Mouse (Mus musculus) kidney, postnatal 0 days (tissue): ENCODE measurements around the gene Ptprn2. TPM values are rescaled to one million over a fixed set of nuclear protein-coding genes. Genes with fewer than 3 reads are reported as not detected.

Source experiments
- ATAC-seq: fragments of 200-750 bp; cut with Nextera tagmentation; replicated peaks from 2 replicates; pipeline ENCODE4 v1.8.0; 2017; ENCODE audit warnings: low read depth, moderate number of reproducible peaks, moderate TSS enrichment, moderate library complexity; ENCODE audit not compliant: low FRiP score
- DNase-seq: peaks from one replicate; pipeline ENCODE4 v3.0.0-alpha.2; 2016; ENCODE audit warnings: low spot score
- H3K27ac ChIP-seq: fragments of 300-500 bp; sonication (generic); 2 replicates; pipeline ENCODE4 v1.5.1; 2014; ENCODE audit warnings: mild to moderate bottlenecking
- H3K27me3 ChIP-seq: fragments of 300-500 bp; sonication (generic); 2 replicates; pipeline ENCODE4 v1.6.1; 2014; ENCODE audit warnings: low read length, mixed read lengths; ENCODE audit not compliant: insufficient read depth
- H3K36me3 ChIP-seq: fragments of 300-500 bp; sonication (generic); 2 replicates; pipeline ENCODE4 v1.6.1; 2014; ENCODE audit warnings: low read length, mixed read lengths; ENCODE audit not compliant: insufficient read depth
- H3K4me1 ChIP-seq: fragments of 300-500 bp; sonication (generic); replicated peaks from 2 replicates; pipeline ENCODE4 v1.6.1; 2014; ENCODE audit warnings: antibody characterized with exemption, low read length, mixed read lengths; ENCODE audit not compliant: insufficient read depth
- H3K4me2 ChIP-seq: fragments of 300-500 bp; sonication (generic); 2 replicates; pipeline ENCODE4 v1.6.1; 2014; ENCODE audit warnings: mild to moderate bottlenecking, low read length, moderate library complexity, mixed read lengths
- H3K4me3 ChIP-seq: fragments of 300-500 bp; sonication (generic); replicated peaks from 2 replicates; pipeline ENCODE4 v1.5.1; 2014; ENCODE audit warnings: low read depth, low read length
- H3K9ac ChIP-seq: fragments of 300-500 bp; sonication (generic); 2 replicates; pipeline ENCODE4 v1.6.1; 2014; ENCODE audit warnings: low read depth, low read length
- H3K9me3 ChIP-seq: fragments of 300-500 bp; sonication (generic); replicated peaks from 2 replicates; pipeline ENCODE4 v1.6.1; 2016; ENCODE audit warnings: low read length, inconsistent platforms, mixed read lengths
- CTCF ChIP-seq: IDR thresholded peaks from 2 replicates; pipeline ENCODE4 v1.5.1; 2016; ENCODE audit warnings: antibody characterized with exemption, low read depth, mild to moderate bottlenecking, moderate library complexity
- WGBS: fragments of 180-500 bp; shearing (Covaris S2); extraction: QIAGEN DNeasy Blood & Tissue Kit; methylation state at CpG from one replicate; pipeline ENCODE4 v1.1.7; 2014; 5-methylcytosine and 5-hydroxymethylcytosine counted together
- polyA plus RNA-seq: library from polyadenylated mRNA; unstranded; fragments of >200 nt; fragmentation: Nextera tagmentation; extraction: Ambion mirVana; gene quantifications from 2 replicates; pipeline ENCODE4 v1.2.1, GENCODE M21; 2015

Ptprn2 gene
- polyA plus RNA-seq, 1 experiment from 2014 or later = 0.03 TPM

DNA sequence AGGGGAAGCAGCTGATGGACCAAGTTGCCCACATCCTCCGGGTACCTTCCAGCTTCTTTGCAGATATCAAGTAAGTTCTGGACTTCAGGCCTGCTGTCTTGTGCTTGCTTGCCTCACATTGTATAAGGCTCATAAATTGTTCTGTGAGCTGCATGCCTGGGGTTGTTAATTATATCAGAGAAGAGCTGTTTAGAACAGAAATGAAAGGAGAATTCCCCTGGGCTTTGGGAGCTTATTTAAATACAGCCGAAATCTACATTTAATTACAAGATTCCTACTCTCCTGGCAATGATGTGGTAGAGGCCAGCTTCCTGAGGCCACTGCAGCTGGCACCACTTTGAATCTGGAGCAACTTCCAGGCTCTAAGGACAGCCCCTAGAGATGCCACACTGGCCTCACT, 403.3 kb downstream of the Ptprn2 start:
- WGBS = 79% methylated on average over 2 of the region's 2 CpGs
- no peaks in the 10 kb centered on the region for H3K27me3 ChIP-seq
- H3K36me3 ChIP-seq = no peaks in the 10 kb centered on the region
- H3K4me2 ChIP-seq = no peak overlapping the region
- H3K9ac ChIP-seq = no peak overlapping the region
- H3K9me3 ChIP-seq = no peaks in the 10 kb centered on the region
- no peak overlapping the region for H3K4me3 ChIP-seq
- no peak overlapping the region for H3K27ac ChIP-seq
- TF ChIP-seq CTCF = no peak
- no peaks in the 10 kb centered on the region for H3K4me1 ChIP-seq
- DNase-seq (no peak), ATAC-seq (no peak)

DNA sequence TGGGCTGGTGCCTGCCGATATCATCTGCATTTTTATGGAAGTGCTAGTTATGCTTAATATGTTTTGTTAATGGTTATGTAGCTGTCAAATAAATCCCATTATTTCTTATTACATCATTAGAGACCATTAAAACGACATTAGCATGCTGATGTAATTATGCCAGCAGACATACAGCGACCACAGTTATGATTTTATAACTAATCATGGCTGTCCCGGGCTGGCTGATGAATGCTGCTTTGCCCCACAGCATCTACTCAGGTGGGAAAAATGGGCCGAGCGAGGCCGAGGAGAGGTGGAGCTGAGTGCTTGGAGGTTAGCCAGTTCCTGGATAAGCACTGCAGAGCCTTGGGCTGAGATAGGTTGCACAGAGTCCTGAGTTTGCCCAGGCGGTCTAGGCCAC, 407.1 kb downstream of the Ptprn2 start:
- TF ChIP-seq CTCF = no peak
- Histone ChIP-seq H3K36me3 (no peaks in the 10 kb centered on the region), H3K4me3 (no peak overlapping the region), H3K9ac (no peak overlapping the region), H3K27ac (no peak overlapping the region), H3K4me1 (no peaks in the 10 kb centered on the region), H3K9me3 (no peaks in the 10 kb centered on the region), H3K27me3 (no peaks in the 10 kb centered on the region), H3K4me2 (no peak overlapping the region)
- ATAC-seq = no peak
- DNase-seq = no peak
- WGBS = 81% methylated on average over 8 of the region's 8 CpGs

DNA sequence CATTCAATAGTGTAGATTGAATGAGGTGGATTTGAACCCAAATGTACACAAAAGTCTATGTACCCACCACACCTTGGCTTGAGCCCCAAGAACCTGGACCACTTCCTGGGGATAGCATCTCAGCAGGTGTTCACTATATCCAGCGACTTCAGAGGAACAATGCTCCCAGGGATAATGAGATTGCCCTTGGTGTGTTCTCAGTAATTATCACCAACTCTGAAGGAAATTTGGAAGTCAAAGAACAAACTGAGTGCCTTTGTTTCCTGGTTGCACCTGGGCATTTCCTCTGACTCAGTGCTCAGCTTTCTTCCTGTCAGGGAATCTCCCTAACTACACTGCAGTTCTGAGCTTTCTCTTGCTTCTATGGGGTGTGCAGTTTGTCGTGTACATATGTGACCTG, 411.1 kb downstream of the Ptprn2 start:
- WGBS = 56% methylated on average over 2 of the region's 2 CpGs
- Histone ChIP-seq H3K9ac (no peak overlapping the region), H3K27me3 (no peaks in the 10 kb centered on the region), H3K4me1 (no peaks in the 10 kb centered on the region), H3K9me3 (no peaks in the 10 kb centered on the region), H3K36me3 (no peaks in the 10 kb centered on the region), H3K4me3 (no peak overlapping the region), H3K4me2 (no peak overlapping the region), H3K27ac (no peak overlapping the region)
- ATAC-seq (no peak), DNase-seq (no peak)
- no peak for TF ChIP-seq CTCF

DNA sequence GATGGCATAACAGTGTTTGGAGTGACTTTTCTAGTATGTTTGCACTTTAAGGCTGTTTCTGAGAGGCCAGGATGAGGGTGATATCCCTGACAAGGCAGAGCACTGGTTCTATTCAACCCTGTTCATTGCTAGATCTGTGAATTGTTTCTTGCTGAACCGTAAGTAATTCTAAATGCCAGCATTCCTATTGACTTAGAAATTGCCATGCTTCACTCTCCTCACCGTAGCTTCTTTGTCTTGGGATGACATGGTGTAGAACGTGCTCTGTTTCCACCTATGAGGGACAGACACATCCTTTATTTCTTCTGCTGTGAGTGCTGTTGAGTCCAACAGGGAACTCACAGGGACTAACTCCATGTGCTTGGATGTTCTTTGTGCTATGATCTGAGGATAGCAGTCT, 416.3 kb downstream of the Ptprn2 start:
- WGBS = 80% methylated on average over 3 of the region's 3 CpGs
- TF ChIP-seq CTCF = no peak
- no peak for ATAC-seq
- DNase-seq = no peak
- Histone ChIP-seq H3K9me3 (no peaks in the 10 kb centered on the region), H3K4me2 (no peak overlapping the region), H3K4me3 (no peak overlapping the region), H3K9ac (no peak overlapping the region), H3K4me1 (no peaks in the 10 kb centered on the region), H3K36me3 (no peaks in the 10 kb centered on the region), H3K27me3 (no peaks in the 10 kb centered on the region), H3K27ac (no peak overlapping the region)

DNA sequence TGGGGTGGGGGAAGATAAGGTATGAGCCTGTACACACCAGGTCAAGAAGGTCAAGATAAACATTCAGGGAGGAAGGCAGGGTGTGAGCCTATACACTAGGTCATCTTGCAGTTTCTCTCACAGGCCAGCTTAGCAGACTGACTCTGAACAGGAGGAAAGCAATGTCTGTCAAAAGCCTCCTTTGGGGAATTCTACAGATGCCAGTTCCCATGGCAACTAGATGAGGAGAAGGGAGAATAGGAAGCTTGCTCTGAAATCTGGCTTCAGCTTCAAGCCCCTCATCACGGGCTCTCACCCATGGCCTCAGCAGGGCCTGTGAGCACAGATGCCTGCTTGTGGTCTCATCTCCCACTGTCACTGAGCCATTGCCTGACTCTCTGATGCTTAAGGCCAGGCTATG, 421.9 kb downstream of the Ptprn2 start:
- WGBS = 59% methylated on average over 1 of the region's 1 CpGs
- no peak overlapping the region for H3K4me3 ChIP-seq
- H3K27me3 ChIP-seq = no peaks in the 10 kb centered on the region
- no peaks in the 10 kb centered on the region for H3K36me3 ChIP-seq
- no peak overlapping the region for H3K4me2 ChIP-seq
- no peak overlapping the region for H3K27ac ChIP-seq
- no peak for TF ChIP-seq CTCF
- no peaks in the 10 kb centered on the region for H3K9me3 ChIP-seq
- H3K9ac ChIP-seq = no peak overlapping the region
- DNase-seq = no peak
- H3K4me1 ChIP-seq = no peaks in the 10 kb centered on the region
- no peak for ATAC-seq

DNA sequence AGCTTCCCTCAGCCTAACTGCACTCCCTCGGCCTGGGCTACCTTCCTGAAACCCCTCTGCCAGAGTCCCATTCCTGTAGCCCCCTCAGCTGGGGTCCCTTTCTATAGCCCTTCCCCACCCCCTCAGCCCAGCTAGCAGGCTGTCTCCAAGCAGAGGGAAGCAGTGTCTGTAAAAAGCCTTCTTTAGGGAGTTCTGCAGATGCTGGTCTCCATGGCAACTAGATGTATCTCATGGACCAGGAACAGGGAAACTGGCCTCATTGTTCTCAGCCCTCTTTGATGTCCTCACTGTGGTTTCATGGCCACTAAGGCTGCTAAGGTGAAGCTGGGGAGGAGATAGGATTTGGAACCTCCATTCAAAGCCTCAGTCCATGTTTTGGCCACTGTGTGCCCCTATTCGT, 423.1 kb downstream of the Ptprn2 start:
- 86% methylated on average over 2 of the region's 2 CpGs for WGBS
- Histone ChIP-seq H3K4me3 (no peak overlapping the region), H3K9ac (no peak overlapping the region), H3K36me3 (no peaks in the 10 kb centered on the region), H3K4me1 (no peaks in the 10 kb centered on the region), H3K9me3 (no peaks in the 10 kb centered on the region), H3K27ac (no peak overlapping the region), H3K27me3 (no peaks in the 10 kb centered on the region), H3K4me2 (no peak overlapping the region)
- no peak for TF ChIP-seq CTCF
- DNase-seq (no peak), ATAC-seq (no peak)

DNA sequence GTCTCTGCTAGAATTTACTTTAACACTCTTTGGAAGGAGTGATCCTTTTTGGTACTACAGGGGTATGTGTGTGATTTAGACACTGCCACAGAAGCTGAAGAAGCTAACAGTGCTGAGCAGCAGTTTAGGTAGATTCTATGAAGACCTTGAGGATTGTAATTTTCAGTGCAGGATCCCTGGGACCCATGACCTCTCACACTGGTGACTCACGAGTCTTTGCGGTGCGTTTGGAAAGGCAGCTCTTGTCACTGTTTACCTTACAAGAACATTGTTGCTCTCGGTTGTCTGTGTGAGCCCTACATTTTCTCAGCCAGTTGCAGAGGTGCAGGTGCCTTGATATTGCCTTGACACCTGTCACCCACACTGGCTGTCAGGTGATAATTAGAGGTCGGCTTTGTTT, 431.3 kb downstream of the Ptprn2 start:
- no peak for DNase-seq
- no peaks in the 10 kb centered on the region for H3K27me3 ChIP-seq
- H3K36me3 ChIP-seq = no peaks in the 10 kb centered on the region
- TF ChIP-seq CTCF = no peak
- H3K27ac ChIP-seq = no peak overlapping the region
- H3K4me1 ChIP-seq = no peaks in the 10 kb centered on the region
- no peak for ATAC-seq
- H3K4me3 ChIP-seq = no peak overlapping the region
- no peaks in the 10 kb centered on the region for H3K9me3 ChIP-seq
- WGBS = 52% methylated on average over 5 of the region's 5 CpGs
- H3K9ac ChIP-seq = no peak overlapping the region
- H3K4me2 ChIP-seq = no peak overlapping the region
